Mouse (Mus musculus) large intestine, adult 2 months (tissue): ENCODE measurements around the gene Thap3. TPM values are rescaled to one million over a fixed set of nuclear protein-coding genes. Genes with fewer than 3 reads are reported as not detected.
A peak's percentile ranks its signal among the peaks of the same experiment; 100 is the strongest.
"Not testable (repeated sequence)": the region's sequence is repeated elsewhere in the genome, so short reads cannot be mapped to it uniquely, and the experiment has no call there.

ENCODE experiments used
- DNase-seq: peaks from one replicate; pipeline ENCODE4 v3.0.0-alpha.2; 2012; ENCODE audit warnings: low read depth, low spot score
- WGBS: fragments of 180-500 bp; shearing (Covaris S2); methylation state at CpG from one replicate; pipeline ENCODE4 v1.1.7; 2018; 5-methylcytosine and 5-hydroxymethylcytosine counted together
- polyA plus RNA-seq: library from polyadenylated mRNA; depleted of rRNA; stranded (reverse); fragments of >200 nt; gene quantifications from 2 replicates; pipeline ENCODE4 v1.2.3, GENCODE M21; 2012; rRNA removed

Gene Thap3
- 21.0 and 24.7 TPM in 2 replicates for polyA plus RNA-seq

GRCm38 (mm10) chr4:151988342-151989109 is at the start of gene Thap3:
Thap3 (minus strand) TSS chr4:151988997.
- DNase-seq, result no peak
- WGBS, result under 1% methylated on average over 54 of the region's 54 CpGs

- WGBS, result 45% methylated on average over 10 of the region's 10 CpGs
- no peak for DNase-seq
Measured at GRCm38 (mm10) chr4:152038225-152038984, 49.6 kb upstream of the Thap3 start, which contains the start of gene Tas1r1. Tas1r1 (minus strand) TSS chr4:152038568.

- 88% methylated on average over 6 of the region's 6 CpGs for WGBS
- DNase-seq, result not testable (repeated sequence)
Measured at GRCm38 (mm10) chr4:152036464-152036863, 47.7 kb upstream of the Thap3 start.

GRCm38 (mm10) chr4:152032922-152033321 is 44.1 kb upstream of the Thap3 start:
- no peak for DNase-seq
- 73% methylated on average over 13 of the region's 13 CpGs for WGBS

GRCm38 (mm10) chr4:152029997-152030396 is 41.2 kb upstream of the Thap3 start:
- no peak for DNase-seq
- 65% methylated on average over 4 of the region's 4 CpGs for WGBS

- DNase-seq, result no peak
- WGBS, result 33% methylated on average over 5 of the region's 5 CpGs
Measured at GRCm38 (mm10) chr4:152029087-152029486, 40.3 kb upstream of the Thap3 start.

- WGBS, result 64% methylated on average over 15 of the region's 15 CpGs
- DNase-seq, result no peak
Measured at GRCm38 (mm10) chr4:152028456-152028855, 39.7 kb upstream of the Thap3 start.

- peak; percentile 98 for DNase-seq
- WGBS, result under 1% methylated on average over 35 of the region's 35 CpGs
Measured at GRCm38 (mm10) chr4:152027524-152027923, 38.7 kb upstream of the Thap3 start, which contains the start of gene Zbtb48. Zbtb48 (minus strand) TSS chr4:152027671.

GRCm38 (mm10) chr4:152026751-152027508 is 38.1 kb upstream of the Thap3 start:
- WGBS, result 1% methylated on average over 41 of the region's 41 CpGs
- DNase-seq, result no peak

- WGBS, result 85% methylated on average over 11 of the region's 11 CpGs
- no peak for DNase-seq
Measured at GRCm38 (mm10) chr4:152024525-152024924, 35.7 kb upstream of the Thap3 start.

- WGBS, result 86% methylated on average over 8 of the region's 8 CpGs
- DNase-seq, result no peak
Measured at GRCm38 (mm10) chr4:152022506-152022905, 33.7 kb upstream of the Thap3 start.

- no peak for DNase-seq
- WGBS, result 71% methylated on average over 12 of the region's 12 CpGs
Measured at GRCm38 (mm10) chr4:152021568-152022097, 32.8 kb upstream of the Thap3 start.

GRCm38 (mm10) chr4:152020024-152020423 is 31.2 kb upstream of the Thap3 start:
- WGBS, result 88% methylated on average over 21 of the region's 21 CpGs

GRCm38 (mm10) chr4:152019073-152019472 is 30.3 kb upstream of the Thap3 start:
- no peak for DNase-seq
- 83% methylated on average over 6 of the region's 6 CpGs for WGBS

More at GRCm38 (mm10) chr4:152020024-152020423, 31.2 kb upstream of the Thap3 start:
- no peak for DNase-seq

GRCm38 (mm10) chr4:152013036-152013813 is 24.4 kb upstream of the Thap3 start:
- 73% methylated on average over 12 of the region's 12 CpGs for WGBS
- no peak for DNase-seq

GRCm38 (mm10) chr4:152012109-152012508 is 23.3 kb upstream of the Thap3 start:
- 81% methylated on average over 16 of the region's 16 CpGs for WGBS
- no peak for DNase-seq

GRCm38 (mm10) chr4:152011171-152011760 is 22.5 kb upstream of the Thap3 start:
- DNase-seq, result no peak
- 35% methylated on average over 8 of the region's 8 CpGs for WGBS

GRCm38 (mm10) chr4:152010707-152011134 is 21.9 kb upstream of the Thap3 start:
- DNase-seq, result no peak

More at GRCm38 (mm10) chr4:152010707-152011134, 21.9 kb upstream of the Thap3 start:
- WGBS, result 6% methylated on average over 13 of the region's 13 CpGs
